Mouse (Mus musculus) cerebellum, adult 2 months (tissue): ENCODE results near the gene Maea. TPM values are rescaled to one million over a fixed set of nuclear protein-coding genes. Genes with fewer than 3 reads are reported as not detected.
A peak's percentile ranks its signal among the peaks of the same experiment; 100 is the strongest.
"Not testable (repeated sequence)": the region's sequence is repeated elsewhere in the genome, so short reads cannot be mapped to it uniquely, and the experiment has no call there.

Source experiments
- DNase-seq, 2 experiments: peaks; one replicate each; pipeline ENCODE4 v3.0.0; 2021
- H3K27ac ChIP-seq: fragments of 200-500 bp; 2 replicates; pipeline ENCODE4 v1.5.1; 2012; ENCODE audit warnings: low read length, control low read depth, inconsistent platforms; ENCODE audit not compliant: insufficient read depth
- H3K27me3 ChIP-seq: fragments of 200-500 bp; 2 replicates; pipeline ENCODE4 v1.6.1; 2012; ENCODE audit warnings: inconsistent platforms, mild to moderate bottlenecking, low read length, moderate library complexity; ENCODE audit not compliant: control insufficient read depth, insufficient read depth
- H3K4me1 ChIP-seq: fragments of 200-500 bp; 2 replicates; pipeline ENCODE4 v1.6.1; 2011; ENCODE audit warnings: low read length; ENCODE audit not compliant: control insufficient read depth, insufficient read depth
- H3K4me3 ChIP-seq: fragments of 200-500 bp; replicated peaks from 2 replicates; pipeline ENCODE3; 2011; ENCODE audit warnings: mild to moderate bottlenecking, low read depth, low read length, control low read depth; ENCODE audit not compliant: insufficient read depth
- CTCF ChIP-seq: fragments of 200-500 bp; IDR thresholded peaks from 2 replicates; pipeline ENCODE4 v1.5.1; 2011; ENCODE audit warnings: low read depth, mild to moderate bottlenecking, control low read depth, low read length, moderate library complexity, borderline replicate concordance; ENCODE audit not compliant: insufficient read depth
- POLR2A ChIP-seq: fragments of 200-500 bp; IDR thresholded peaks from 2 replicates; pipeline ENCODE4 v1.6.1; 2011; ENCODE audit warnings: low read length, control low read depth, borderline replicate concordance; ENCODE audit not compliant: insufficient read depth
- WGBS: fragments of 180-500 bp; shearing (Covaris S2); methylation state at CpG from one replicate; pipeline ENCODE4 v1.1.7; 2018; 5-methylcytosine and 5-hydroxymethylcytosine counted together
- polyA plus RNA-seq: library from polyadenylated mRNA; depleted of rRNA; stranded (reverse); fragments of >200 nt; gene quantifications from 2 replicates; pipeline ENCODE4 v1.2.3, GENCODE M21; 2012

The Maea gene
- polyA plus RNA-seq, 1 experiment = 145 TPM

GRCm38 (mm10) chr5:33334381-33335272 is 682 bp upstream of the Maea start:
- Histone ChIP-seq H3K27ac (peak overlapping the region; percentile 71; the same call in 1 of the 2 replicates), H3K4me3 (peak overlapping the region; percentile 83), H3K27me3 (no peaks in the 10 kb centered on the region), H3K4me1 (peaks cover 8% of the 10 kb centered on the region; the same call in 1 of the 2 replicates)
- WGBS = 20% methylated on average over 18 of the region's 18 CpGs
- TF ChIP-seq POLR2A (no peak), CTCF (no peak)
- DNase-seq = no peak

GRCm38 (mm10) chr5:33335977-33336360 is 660 bp downstream of the Maea start:
- peak in 1 of 2 experiments; percentile 45 for DNase-seq
- no peak for TF ChIP-seq POLR2A
- TF ChIP-seq CTCF = no peak
- Histone ChIP-seq H3K27ac (peak overlapping the region; percentile 7; the same call in 1 of the 2 replicates), H3K27me3 (no peaks in the 10 kb centered on the region), H3K4me3 (peak overlapping the region; percentile 93), H3K4me1 (peaks cover 8% of the 10 kb centered on the region; the same call in 1 of the 2 replicates)
- 1% methylated on average over 29 of the region's 31 CpGs for WGBS

- 70% methylated on average over 8 of the region's 8 CpGs for WGBS
- no peak for DNase-seq
- Histone ChIP-seq H3K27ac (no peak overlapping the region), H3K27me3 (no peaks in the 10 kb centered on the region), H3K4me1 (peaks cover 11% of the 10 kb centered on the region; the same call in 1 of the 2 replicates), H3K4me3 (peak overlapping the region; percentile 17)
- TF ChIP-seq CTCF (no peak), POLR2A (no peak)
Measured at GRCm38 (mm10) chr5:33337206-33337605, 1.9 kb downstream of the Maea start.

- TF ChIP-seq POLR2A (no peak), CTCF (no peak)
- Histone ChIP-seq H3K27me3 (no peaks in the 10 kb centered on the region), H3K4me1 (peaks cover 11% of the 10 kb centered on the region; the same call in 1 of the 2 replicates), H3K4me3 (no peak overlapping the region), H3K27ac (no peak overlapping the region)
- DNase-seq = no peak
- 90% methylated on average over 6 of the region's 6 CpGs for WGBS
Measured at GRCm38 (mm10) chr5:33341165-33341564, 5.9 kb downstream of the Maea start.

- not testable (repeated sequence) for H3K27me3 ChIP-seq, DNase-seq, H3K4me3 ChIP-seq, H3K27ac ChIP-seq, H3K4me1 ChIP-seq
- WGBS = 68% methylated on average over 3 of the region's 3 CpGs
Measured at GRCm38 (mm10) chr5:33342248-33342647, 6.9 kb downstream of the Maea start.

GRCm38 (mm10) chr5:33342821-33343220 is 7.5 kb downstream of the Maea start:
- no peak overlapping the region for H3K27ac ChIP-seq
- no peaks in the 10 kb centered on the region for H3K27me3 ChIP-seq
- TF ChIP-seq CTCF (no peak), POLR2A (no peak)
- H3K4me3 ChIP-seq = no peak overlapping the region
- H3K4me1 ChIP-seq = peaks cover 3% of the 10 kb centered on the region
- no peak for DNase-seq

- no peaks in the 10 kb centered on the region for H3K27me3 ChIP-seq
- H3K27ac ChIP-seq = no peak overlapping the region
- peak in 1 of 2 experiments; percentile 5 for DNase-seq
- peaks cover 3% of the 10 kb centered on the region for H3K4me1 ChIP-seq
- TF ChIP-seq CTCF (no peak), POLR2A (no peak)
- no peak overlapping the region for H3K4me3 ChIP-seq
Measured at GRCm38 (mm10) chr5:33343571-33343970, 8.3 kb downstream of the Maea start.

GRCm38 (mm10) chr5:33344070-33344469 is 8.8 kb downstream of the Maea start:
- Histone ChIP-seq H3K27ac (no peak overlapping the region), H3K4me1 (peaks cover 3% of the 10 kb centered on the region), H3K4me3 (no peak overlapping the region), H3K27me3 (no peaks in the 10 kb centered on the region)
- no peak for DNase-seq
- 93% methylated on average over 3 of the region's 3 CpGs for WGBS
- TF ChIP-seq POLR2A (no peak), CTCF (no peak)
